Mouse (Mus musculus): ENCODE measurements around the gene Tsc2.
A peak's percentile ranks its signal among the peaks of the same experiment; 100 is the strongest.

Gene Tsc2

GRCm38 (mm10) chr17:24567034-24567779 is 65.2 kb downstream of the Tsc2 start:
- no peak for DNase-seq (ENCODE audit: low read depth)

- DNase-seq (ENCODE audit: low read depth) = no peak
Measured at GRCm38 (mm10) chr17:24565792-24566191, 66.6 kb downstream of the Tsc2 start.

GRCm38 (mm10) chr17:24565092-24565491 is 67.3 kb downstream of the Tsc2 start:
- no peak for DNase-seq (ENCODE audit: low read depth)

DNA sequence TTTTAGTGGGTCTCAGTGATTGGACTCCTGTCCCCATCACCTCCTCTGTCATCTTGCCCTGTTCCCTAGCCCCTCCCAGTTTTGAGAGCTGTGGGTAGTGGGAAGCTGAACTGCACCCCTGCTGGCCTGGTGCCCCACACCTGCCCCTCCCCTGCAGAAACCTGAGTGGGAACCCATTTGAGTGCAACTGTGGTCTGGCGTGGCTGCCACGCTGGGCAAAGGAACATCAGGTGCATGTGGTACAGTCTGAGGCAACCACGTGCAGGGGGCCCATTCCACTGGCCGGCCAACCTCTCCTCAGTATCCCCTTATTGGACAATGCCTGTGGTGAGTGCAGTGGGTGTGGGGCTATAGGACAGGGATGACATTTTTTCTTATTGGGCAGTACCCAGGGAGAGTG is 68.0 kb downstream of the Tsc2 start:
- DNase-seq (ENCODE audit: low read depth) = no peak

- DNase-seq (ENCODE audit: low read depth) = no peak
Measured at GRCm38 (mm10) chr17:24563638-24564037, 68.8 kb downstream of the Tsc2 start.

GRCm38 (mm10) chr17:24561592-24561991 is 70.8 kb downstream of the Tsc2 start:
- no peak for DNase-seq (ENCODE audit: low read depth)

DNA sequence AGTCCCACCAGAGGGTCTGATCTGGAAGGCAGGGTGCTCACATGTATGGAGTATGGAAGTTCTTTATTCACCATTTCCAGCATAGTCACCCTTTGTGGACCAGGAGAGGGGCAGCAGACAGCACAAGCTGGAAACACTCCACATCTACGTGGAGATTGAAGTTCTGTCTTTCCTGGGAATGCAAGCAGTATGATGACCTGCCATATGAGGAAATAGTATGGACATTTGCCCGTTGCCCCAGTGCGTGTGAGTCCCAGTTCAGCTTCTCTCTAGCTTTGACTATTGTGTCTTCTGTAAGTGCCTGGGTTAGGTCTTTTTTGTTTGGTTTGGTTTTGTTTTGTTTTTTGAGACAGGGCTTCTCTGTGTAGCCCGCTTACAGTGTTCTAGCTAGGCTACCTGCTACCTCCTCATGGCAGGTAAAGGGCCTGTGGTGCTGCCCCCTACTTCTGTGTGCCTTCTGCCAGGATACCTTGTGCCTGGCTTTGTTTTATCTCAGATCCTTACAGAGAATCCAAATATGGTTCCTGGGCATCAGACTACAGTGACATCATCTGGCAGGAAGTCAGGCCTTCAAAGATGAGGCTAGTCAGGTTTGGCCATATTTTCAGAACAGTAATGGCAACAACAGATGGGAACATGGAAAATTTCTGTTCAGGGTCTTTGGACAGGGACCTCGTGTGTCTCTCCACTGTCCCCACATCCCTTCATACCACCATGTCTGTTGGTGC is 72.0 kb downstream of the Tsc2 start:
- no peak for DNase-seq (ENCODE audit: low read depth)

DNA sequence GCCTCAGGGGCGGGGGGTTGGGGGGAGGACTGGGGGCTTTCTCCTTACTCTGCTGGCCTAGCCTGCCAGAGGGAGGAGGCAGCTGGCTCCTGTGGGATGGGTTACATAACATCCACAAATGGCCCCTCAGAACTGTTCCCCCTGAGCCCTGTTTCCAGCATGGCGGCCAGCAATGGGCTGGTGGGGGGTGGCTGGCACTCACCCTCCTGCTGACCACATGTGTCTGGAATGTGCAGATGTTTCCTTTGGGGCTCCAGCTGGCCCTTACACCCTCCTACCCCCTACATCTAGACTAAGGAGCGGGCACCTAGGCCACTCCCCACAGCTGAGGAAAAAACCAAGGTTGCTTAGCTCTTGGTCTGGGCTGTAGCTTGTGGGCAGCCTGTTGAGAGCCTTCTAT is 73.3 kb downstream of the Tsc2 start:
- DNase-seq (ENCODE audit: low read depth) = no peak

DNA sequence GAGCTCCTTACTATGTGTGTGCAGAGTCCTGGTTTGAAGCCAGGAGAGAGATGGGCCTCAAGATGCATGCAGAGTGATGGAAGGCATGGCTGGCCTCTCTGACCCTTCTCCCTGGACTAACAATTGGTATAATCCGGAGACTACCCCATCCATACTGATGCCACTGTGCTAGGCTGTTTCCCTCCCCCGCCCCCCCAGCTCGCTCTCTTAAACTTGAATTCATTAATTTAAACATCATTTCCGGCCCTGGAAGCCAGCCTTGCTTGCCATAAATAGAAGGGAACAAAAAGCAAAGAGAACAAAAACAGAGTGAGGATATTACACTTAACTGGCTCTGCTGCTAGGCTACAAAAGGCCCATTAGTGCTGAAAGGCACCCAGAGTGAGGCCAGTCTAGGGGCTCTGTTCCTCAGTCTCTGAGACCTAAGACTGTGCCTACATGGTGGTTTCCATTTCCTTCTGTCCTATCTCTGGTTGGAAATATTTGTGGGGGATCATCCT is 73.8 kb downstream of the Tsc2 start:
- no peak for DNase-seq (ENCODE audit: low read depth)

GRCm38 (mm10) chr17:24557091-24557490 is 75.3 kb downstream of the Tsc2 start:
- DNase-seq (ENCODE audit: low read depth) = no peak

GRCm38 (mm10) chr17:24551050-24551444 is 81.4 kb downstream of the Tsc2 start:
- DNase-seq (ENCODE audit: low read depth) = no peak

DNA sequence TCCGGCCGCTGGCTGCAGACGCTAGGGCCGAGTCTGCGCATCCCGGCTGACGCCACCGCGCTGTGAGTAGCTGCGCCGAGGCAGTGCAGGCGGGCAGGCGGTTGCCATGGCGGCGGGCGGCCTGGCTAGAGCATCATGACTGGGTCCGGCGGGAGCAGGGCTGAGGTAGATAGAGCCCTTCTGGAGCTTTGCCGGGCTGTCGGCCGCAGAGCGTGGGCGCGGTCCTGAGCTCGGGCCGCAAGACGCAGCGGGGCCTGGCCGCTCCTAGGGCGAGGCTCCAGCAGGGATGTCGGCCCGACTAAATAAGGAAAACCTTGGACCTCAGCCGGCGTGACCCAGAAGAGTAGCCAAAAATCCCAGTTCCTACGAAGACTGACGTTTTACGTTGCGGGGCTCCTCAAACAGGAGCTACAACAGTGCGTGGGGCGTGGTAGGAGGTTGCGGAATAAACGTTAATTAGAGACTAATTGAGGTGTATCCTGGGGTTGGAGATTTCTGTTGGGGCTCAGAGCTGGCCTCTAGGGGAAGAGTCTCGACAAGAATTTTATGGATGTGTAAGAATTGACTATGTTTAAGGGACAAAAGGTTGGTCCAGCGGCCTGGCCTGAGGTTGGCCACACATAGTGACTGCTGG is 81.9 kb downstream of the Tsc2 start:
- no peak for DNase-seq (ENCODE audit: low read depth)

GRCm38 (mm10) chr17:24549618-24550415 is 82.6 kb downstream of the Tsc2 start, which contains the start of gene Pkd1:
Pkd1 (plus strand) TSS chr17:24549834.
- DNase-seq (ENCODE audit: low read depth) = peak; percentile 100

- DNase-seq (ENCODE audit: low read depth) = peak; percentile 53
Measured at GRCm38 (mm10) chr17:24548921-24549617, 83.4 kb downstream of the Tsc2 start.

DNA sequence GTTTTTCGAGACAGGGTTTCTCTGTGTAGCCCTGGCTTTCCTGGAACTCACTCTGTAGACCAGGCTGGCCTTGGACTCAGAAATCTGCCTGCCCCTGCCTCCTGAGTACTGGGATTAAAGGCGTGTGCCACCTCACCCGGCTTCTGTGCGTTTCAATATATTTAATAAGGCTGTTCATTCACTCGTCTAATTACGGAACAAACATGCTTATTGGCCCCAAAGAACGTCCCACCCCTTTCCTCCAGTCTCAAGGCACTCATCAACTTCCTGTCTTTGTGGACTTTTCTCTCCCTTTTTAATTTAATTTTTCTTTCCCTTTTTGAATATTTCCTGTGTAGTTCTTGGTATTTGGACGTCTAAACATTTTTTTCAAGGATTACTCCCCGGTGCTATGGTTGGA is 84.0 kb downstream of the Tsc2 start:
- no peak for DNase-seq (ENCODE audit: low read depth)

- no peak for DNase-seq (ENCODE audit: low read depth)
Measured at GRCm38 (mm10) chr17:24546234-24546633, 86.2 kb downstream of the Tsc2 start.

Data from c-Kit-positive CD71-negative TER-119-negative erythroid progenitor cells, embryonic 14.5 days (primary cell).